Mouse (Mus musculus): ENCODE data around the gene Rcor2.

Rcor2 gene

DNA sequence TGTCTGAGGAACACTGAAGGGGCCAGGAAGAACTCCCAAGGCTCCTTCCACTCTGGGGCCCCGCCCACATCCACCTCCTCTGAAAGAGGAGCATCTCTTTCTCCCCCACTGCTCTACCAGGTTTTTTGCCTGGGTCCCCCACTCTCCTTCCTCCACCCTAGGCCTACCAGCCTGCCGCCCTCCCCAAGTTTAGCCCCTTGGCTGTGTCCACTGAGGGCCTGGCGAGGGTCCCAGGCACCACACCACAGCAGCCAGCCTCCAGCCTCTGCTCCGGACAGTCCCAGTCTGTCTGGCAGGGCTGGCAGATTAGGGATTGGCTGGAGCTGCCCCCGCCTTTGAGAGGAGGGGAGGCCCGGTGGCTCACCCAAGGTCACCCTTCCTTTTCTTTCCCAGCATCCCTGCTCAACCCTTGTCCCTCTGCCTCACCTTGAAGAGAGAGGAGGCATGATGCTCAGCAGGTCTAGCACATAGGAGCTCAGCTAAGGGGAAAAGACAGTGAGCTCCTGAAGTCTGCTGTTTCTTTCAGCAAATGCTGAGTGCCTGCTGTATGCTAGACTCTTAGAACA, 2.3 kb upstream of the Rcor2 start:
- DNase-seq (ENCODE audit: low spot score in 2 of 2), result no peak

DNA sequence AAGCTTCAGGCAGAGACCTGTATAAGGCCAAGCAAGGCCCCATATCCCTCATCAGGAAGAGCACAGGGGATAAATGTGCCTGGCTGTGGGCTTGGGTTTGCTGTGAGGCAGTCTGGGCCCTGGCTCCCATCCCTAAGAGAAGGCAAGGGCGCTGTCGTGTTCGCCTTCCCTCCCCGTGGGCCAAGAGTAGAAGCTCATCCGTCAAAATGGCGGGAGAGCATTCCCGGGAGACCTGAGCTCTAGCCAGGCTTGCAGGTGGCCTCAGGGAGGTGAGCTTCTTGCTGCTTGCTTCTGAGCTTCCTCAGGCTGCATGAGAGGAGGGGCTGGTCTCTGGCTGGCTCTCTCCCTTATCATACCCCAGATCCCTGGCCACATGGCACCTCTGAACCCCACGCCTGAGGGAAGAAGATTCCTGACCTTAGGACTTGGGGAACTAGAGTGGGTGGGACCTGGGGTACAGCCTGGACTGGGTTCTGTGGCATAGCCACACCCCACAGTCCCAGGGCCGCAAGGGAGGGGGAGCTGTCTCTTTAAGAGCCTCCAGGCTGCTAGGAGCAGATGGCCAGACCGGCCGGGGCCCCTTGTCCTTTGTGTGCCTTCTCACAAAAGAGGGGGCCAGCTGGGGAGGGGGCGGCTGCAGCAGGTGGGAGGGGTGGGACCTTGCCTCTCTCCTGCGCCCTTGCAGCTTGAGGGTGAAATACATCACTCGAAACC, 1.5 kb upstream of the Rcor2 start:
- DNase-seq (ENCODE audit: low spot score in 2 of 2), result no peak

DNA sequence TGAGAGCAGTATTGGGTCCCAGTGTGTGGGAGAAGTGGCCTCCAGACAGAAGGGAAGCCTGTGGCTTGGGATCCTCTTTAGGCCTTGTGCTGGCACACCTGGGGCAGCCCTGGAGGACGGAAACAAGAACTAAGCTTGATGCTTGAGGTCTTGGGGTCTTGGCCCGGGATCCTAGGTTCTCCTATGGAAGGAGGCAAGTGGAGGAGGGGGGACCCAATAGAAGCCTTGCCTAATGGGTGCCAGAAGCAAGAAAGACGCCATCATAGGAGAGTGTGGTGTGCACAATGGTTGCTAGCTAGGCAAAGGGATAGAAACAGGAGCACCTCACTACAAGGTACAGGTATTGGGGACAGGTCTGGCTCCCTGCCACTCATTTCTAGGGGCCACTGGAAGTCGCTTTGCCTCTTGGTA, 699 bp upstream of the Rcor2 start:
- no peak for DNase-seq (ENCODE audit: low spot score in 2 of 2)

DNA sequence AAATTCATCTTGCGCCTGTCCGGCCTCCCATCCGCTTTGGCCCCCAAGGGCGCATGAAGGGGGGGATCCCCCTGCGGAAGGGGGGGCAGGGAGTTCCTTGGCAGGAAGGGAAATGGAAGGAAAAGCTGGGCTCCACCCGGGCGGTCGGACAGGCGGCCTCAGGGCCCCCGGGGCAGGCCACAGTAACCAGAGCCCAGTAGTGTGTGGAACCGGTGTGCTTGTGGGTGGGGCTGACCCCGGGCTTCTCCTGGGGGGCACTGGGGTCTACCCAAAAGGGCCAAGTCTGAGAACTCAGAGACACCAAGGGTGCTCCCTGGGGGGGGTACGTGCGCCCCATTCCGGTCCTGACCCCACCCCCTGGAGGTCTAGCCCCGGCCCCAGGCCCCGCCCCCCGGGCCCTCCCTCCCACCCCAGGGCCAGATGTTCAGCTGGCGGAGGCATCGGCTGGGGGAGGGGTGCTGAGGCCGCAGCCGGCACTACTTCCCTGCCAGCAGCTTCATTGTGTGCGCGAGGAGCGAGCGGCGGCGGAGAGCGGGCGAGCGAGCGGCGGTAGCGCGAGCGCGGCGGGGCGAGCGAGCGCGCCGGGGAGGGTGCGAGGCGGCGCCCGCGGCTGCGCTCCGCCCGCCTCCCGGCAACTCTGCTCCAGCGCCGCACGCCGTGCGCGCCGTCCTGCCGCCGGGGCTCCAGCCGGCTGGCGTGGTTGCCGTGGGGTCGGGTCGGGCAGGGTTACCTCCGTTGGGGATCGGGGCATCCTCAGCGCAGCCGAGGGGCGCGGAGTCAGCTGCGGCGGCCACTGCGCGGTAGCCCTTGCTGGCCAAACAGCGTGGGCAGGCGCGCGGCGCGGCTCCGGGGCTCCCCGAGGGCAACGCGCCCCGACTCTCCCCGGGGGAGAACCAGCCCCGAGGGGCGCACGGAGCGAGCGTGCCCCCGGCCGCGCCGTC, 926 bp downstream of the Rcor2 start:
- peak; percentile 53 to 64 for DNase-seq (ENCODE audit: low spot score in 2 of 2)

DNA sequence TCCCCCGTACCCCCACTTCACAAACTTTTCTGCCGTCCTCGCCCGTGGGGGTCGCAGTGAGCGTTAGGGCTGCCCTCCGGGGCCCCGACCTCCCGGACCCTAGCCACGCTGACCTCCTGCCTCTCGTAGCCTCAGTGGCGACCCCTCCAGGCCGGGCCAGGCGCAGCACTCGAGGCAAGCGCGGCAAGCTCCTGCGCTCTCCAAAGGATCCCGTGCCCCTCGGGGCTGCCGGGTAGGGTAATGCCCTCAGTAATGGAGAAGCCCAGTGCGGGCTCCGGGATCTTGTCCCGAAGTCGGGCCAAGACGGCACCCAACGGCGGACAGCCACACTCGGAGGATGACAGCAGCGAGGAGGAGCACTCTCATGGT, 1.6 kb downstream of the Rcor2 start:
- peak in 1 of 2 experiments; percentile 69 for DNase-seq (ENCODE audit: low spot score in 2 of 2)

DNA sequence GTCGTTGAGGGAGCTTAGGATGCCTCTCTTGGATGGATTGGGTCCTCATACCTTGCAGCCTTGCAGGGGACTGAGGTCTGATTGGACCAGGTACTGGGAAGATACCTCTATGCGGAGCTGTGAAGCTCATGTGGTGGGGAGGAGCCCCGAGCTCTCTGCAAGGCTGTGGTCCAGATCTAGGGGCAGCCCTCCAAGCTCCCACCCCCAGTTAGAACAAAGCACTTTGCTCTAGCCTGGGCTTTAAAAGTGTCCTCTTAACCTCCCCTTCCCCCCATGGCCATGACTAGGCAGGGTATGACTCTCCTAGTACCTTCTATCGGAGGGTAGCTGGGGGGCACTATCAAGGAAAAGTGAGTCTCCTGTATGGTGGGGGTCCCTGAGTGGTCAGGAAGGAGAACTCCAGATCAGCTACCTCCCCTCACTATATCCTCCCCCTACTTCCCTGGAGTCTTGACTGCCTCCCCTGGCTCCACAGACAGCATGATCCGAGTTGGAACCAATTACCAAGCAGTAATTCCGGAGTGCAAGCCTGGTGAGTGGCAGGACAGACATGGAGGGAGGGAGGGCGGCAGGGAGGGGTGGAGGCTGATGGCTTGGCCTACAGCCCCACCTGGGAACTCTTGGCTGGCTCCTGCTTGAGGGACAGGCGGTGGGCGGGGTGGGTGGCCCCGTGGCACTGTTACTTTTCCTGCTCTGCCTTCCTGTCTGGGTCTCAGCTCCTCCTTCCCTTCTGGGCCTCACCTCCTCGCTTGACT, 2.3 kb downstream of the Rcor2 start:
- DNase-seq (ENCODE audit: low spot score in 2 of 2), result no peak

DNA sequence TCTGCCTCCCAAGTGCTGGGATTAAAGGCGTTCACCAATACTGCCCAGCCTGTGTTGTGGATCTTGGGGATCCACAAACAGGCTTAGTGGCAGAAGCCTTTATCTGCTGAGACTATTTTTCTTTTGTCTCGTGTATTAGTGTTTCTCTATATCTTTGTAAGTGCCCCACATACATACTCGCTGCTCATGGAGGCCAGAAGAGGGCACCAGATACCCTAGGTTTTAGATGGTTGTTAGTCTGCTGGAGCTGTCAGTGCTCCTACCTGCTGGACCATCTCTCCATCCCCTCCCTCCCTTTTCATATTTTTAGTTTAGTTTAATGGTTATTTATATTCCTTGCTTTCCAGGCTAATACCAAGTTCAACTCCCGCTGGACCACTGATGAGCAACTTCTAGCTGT, 6.4 kb downstream of the Rcor2 start:
- DNase-seq (ENCODE audit: low spot score in 2 of 2), result no peak

DNA sequence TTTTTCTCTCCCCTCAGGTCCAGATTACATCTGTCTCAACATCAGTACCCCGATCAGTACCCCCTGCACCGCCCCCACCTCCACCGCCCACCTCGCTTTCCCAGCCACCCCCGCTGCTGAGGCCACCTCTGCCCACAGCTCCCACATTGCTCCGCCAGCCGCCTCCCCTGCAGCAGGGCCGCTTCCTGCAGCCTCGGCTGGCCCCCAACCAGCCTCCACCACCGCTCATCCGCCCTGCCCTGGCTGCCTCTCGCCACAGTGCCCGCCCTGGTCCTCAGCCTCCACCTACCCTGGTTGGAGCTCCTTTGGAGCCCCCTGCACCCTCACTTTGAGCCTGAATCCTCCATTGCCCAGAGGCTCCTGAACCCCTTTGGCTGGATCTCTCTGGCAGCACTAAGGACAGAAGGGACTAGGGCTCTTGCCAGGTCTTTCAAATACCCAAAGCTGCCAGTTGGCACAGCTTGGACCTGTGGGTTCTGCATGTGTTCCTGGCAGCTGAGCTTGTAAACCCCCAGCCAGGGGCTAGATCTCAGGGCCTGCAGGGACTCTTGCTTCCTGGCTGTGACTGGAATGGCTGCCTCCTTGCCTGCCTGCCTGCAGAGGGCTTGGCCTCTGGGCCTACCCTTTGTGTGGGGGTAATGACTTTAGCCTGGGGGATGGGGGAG, 7.3 kb downstream of the Rcor2 start:
- peak in 1 of 2 experiments; percentile 63 for DNase-seq (ENCODE audit: low spot score in 2 of 2)

DNA sequence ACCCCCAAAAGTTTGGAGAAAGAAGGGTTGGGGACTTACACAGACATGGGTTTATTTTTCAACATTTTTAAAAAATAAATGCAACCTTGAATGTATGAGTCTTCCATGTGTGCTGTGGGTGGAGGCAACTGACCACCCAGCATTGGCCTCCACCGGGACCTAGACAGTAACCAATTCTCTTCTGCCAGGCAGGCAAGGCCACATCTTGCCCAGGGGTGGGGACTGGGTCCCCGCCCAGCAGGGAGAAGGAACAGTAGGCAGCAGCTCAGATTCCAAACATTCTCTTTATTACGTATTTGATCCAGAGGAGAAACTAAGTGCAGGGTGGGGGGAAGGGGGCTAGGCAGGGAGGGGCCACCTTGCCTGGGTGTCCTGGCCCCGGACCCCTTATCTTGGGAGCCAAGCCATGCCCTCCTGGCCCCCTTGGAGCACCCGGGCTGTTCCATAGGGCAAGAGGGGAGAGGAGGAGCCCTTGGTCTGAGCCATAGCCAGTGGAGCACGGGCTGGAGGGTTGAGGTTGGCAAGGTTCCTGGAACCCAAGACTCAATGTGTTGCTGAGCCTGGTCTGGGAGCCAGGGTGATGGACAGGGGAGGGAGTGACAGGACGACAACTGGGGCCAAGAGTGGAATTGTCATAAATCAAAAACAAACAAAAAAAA, 8.1 kb downstream of the Rcor2 start:
- peak in 1 of 2 experiments; percentile 12 for DNase-seq (ENCODE audit: low spot score in 2 of 2)

DNA sequence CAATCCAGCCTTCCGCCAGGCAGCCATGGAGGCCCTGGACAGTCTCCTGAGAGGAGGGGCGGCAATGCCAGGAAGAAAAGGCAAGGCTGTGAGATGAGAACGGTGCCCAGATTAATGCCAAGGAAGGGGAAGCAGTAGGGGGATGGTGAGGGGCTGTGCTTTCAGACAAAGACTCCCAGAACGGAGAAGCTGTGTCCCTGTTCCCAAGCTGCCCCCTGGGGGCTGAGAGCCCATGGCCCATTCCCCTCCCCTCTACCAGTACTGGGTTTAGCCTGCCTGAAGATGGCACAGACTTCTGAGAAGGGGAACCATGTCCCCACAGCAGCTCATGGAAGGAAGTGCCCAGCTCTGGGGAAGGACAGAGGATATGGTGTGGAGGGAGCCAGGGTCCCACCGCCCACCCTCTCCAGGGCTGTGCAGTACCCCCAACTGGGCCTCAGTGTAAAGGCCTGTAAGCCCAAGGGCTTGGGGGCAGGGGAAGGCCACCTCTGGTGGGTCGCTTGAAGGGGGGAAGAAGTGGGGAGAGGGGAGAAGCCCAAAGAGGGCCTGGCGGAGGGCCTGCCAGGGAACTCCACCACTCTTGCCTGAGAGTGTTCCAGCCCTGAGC, 9.0 kb downstream of the Rcor2 start:
- DNase-seq (ENCODE audit: low spot score in 2 of 2), result no peak

DNA sequence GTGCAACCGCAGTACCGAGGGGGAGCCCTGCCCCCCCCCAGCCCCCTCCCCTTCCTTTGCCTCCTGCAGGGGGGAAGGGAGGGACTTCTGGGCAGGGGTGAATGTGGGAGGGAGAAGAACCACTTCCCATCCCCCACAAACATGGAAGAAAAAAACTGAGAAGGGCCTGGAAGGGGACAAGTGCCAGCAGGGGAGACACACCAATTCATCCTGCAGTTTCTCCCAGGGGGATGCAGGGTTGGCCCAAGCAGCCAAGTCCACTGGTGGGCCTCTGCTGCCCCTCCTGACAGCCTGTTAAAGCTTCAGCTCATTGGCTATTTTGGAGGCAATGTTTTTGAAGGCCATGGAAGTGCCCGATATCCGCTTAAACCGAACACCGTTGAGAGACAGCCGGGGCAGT, 9.7 kb downstream of the Rcor2 start:
- DNase-seq (ENCODE audit: low spot score in 2 of 2), result no peak

DNA sequence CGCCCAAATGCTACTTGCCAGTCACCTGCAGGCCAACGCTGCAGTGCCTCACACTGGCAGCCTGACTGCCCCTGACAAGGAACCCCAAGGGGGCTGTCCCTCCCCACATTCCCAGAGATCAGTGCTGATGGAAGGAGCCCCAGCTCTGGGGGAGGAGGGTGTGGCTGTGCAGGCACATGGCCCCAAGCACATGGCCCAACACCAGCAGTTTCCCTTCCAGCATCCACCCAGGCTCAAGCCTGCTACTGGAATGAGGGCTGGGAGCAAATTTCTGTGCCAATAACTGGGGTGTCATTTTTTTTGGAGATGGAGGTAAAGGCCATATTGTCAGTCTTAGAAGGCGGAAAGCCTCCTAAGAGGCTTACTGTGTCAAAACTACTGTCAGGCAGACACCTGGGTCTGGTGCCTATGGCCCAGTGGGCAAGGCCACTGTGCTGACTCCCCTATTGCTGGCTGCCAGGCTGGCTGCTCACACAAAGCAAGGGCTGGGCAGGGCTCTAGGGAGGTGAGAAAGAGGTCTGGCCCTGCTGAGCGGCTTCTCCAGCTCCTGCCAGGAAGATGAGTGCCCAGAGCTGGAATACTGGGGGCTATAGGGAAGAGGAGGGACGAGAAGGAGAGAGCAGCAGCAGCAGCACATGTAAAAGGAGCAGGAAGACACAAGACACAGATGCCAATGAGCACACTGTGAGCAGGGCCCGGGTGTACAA, 11.2 kb downstream of the Rcor2 start:
- peak in 1 of 2 experiments; percentile 19 for DNase-seq (ENCODE audit: low spot score in 2 of 2)

DNA sequence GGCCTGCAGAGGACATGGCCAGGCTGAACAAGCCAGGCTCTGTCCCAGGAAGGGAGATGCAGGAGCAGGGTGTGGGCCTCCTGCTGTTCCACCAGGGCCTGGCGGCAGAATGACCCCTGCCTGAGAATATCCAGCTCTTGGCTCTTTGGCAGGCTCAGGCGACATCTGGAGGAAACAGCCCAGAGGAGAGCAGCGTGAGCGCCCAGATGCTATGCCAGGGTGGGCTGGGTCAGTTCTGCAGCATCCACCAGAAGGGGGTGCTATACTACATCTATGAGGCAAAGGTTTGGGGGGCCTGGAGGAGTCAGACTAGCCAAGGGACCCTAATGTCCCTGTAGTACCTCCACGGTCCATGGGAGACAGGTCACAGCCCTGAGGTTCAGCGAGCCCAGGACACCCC, 12.0 kb downstream of the Rcor2 start:
- DNase-seq (ENCODE audit: low spot score in 2 of 2), result peak in 1 of 2 experiments; percentile 44

DNA sequence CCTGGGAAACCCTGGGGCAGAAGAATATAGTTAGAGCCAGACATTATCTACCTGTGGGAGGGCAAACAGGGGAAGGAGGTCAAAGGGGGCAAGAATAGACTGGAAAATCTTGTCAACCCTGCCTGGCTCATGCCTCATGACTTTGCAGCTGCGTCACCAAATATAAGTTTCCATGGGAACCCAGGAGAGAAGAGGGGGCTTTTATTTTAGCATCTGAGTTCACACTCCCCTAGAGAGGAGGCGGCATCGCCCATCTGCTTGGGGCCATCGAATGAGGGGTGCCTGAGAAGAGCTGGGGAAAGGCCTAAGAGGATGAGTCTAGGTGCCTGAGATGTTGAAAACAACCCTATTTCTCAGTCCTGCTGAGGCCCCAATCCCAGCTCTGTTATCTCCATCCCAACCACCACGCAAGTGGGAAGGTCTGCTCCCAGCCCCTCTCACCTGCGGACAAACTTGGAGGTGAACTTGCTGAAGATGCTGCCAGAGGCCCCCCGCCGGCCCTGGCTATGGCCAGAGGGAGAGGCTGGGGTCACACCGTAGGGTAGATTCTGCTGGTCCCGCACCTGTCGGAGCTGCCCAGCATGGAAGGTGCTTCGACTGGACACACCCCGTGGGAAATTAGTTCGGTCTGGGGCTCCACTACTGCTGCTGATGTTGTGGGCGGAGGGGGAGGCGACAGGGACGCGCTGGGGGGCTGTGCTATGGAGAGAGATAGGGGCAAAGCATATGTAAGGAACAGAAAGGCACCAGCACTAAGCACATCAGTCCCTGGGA, 13.6 kb downstream of the Rcor2 start:
- DNase-seq (ENCODE audit: low spot score in 2 of 2), result peak; percentile 78 to 89

DNA sequence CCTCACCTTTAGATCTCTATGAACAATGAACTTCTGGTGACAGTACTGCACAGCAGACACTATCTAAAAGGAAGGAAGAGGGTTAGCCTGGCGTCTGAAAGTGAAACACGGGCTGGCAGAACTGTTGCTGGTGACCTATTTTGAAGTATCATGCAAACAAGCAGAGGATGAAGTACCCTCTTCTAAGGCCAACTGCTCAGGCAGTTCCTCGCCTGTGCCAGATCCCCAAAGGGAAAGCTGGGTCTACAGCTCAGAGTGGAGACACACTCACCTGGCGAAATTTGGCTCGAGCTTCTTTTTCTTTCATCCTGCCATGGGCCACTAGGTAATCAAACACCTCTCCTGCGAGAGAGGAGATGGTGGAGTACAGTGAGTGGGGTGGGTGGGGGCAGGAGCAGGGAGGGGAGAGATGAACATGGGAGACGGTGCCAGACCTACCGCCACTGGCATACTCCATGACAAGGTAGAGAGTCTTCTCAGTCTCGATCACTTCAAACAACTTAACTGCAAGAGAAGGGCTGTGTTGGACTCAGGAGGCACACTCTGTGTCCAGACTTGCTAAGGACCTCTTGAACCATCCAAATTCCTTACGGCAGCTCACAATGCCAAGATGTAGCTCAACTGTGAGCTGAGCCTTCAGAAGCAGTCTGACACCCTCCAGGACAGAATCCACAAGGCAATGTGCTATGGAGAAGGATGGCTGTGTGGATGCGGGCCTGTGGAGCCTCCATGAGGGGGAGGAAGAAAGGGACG, 19.6 kb downstream of the Rcor2 start:
- DNase-seq (ENCODE audit: low spot score in 2 of 2), result no peak

DNA sequence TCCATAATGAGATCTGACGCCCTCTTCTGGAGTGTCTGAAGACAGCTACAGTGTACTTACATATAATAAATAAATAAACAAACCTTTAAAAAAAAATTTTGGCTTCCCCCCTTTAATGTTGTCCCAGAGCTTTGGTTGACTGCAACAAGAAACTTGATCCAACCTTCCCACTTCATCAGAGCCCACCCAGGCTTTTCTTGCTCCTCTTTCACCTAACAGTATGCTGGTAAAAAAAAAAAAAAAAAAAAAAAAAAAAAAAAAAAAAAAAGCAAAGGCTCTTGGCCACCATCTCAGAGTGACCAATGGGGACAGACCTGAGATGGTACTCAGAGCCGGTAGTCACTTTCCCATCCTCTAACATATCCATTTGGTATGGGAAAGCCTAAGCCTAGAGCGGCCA, 21.2 kb downstream of the Rcor2 start:
- no peak for DNase-seq (ENCODE audit: low spot score in 2 of 2)

DNA sequence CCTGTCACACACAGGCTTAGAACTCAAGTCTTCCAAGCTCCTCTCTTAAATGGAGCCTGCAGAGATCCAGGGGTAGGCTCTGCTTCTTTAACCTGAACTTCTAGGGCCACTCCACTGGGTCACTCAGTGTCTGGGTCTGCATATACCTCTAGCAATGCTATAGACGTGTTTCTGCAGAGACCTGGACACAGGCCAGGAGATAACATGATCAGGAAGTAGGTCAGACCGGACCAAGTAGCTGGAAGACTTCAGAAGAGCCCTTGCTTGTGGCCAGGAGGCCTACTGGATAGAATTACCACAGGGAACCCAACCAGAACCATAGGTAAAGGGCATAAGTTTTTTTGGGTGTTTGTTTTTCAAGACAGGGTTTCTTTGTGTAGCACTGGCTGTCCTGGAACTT, 22.6 kb downstream of the Rcor2 start:
- DNase-seq (ENCODE audit: low spot score in 2 of 2), result no peak

DNA sequence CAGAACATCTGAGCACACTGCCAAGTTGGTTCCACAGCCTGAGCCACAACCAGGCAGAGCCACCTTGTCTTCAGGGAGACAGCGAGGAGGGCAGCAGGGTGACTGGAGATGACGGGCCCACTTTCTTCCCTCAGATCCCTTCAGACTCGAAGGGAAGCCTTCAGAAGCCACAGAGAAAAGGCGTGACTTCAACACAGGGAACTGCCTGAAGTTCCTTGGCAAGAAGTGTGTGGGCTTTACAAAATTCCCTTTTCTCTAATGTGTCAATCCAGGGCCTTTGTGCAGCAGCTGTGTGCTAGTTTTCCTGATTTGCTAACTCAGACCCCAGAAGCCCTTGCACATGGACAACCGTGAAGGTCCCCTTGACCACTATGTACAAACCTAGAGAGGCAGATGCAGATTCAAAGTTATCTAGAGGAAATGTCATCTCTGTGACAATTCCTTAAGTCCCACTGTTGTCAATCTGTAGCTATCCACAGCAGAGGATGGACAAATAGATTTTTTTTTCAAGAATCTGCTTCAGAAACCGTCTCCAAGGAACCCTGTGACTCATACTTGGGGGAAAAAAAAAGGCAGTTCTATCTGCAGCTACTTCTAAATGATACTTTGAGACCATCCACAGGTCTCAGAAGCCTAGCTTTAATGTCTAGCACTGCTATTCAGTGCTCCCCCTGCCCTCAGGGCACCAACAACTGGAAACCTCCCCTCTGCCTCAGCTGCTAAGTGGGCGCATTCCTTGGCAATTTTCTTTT, 25.0 kb downstream of the Rcor2 start:
- DNase-seq (ENCODE audit: low spot score in 2 of 2), result no peak
